Mouse (Mus musculus): ENCODE measurements at regions not wholly inside any gene's neighbourhood (a gene's known extent, or its start where the extent isn't known, plus 50 kb on each side); places are given as distances from the start of the nearest gene placed in this dataset.
"Not testable (repeated sequence)": the region's sequence is repeated elsewhere in the genome, so short reads cannot be mapped to it uniquely, and the experiment has no call there.

GRCm38 (mm10) chr13:50754911-50755310, 56.8 kb downstream of the Gm8765 start:
- ATAC-seq (replicated peaks; ENCODE audit: poor library complexity, severe bottlenecking), result not testable (repeated sequence)

DNA sequence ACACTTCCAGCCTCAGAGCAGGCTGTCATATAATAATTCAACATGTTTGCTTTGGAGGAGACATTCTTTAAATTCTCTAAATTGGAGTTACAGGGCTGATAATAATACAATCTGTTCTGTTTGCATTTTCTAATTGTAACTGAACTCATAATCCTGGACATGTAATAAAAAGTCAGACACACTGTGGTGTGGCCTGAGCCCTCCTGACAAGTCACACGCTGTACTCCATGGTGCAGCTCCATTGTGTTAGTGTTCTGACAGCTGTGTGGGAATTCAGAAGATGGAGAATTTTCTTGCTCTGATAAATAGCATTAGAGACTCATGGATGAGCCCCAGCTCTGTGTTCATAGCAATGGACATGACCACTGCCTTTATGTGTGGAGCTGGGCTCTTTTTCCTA, 58.2 kb downstream of the Gm8765 start:
- not testable (repeated sequence) for ATAC-seq (replicated peaks; ENCODE audit: poor library complexity, severe bottlenecking)

- ATAC-seq (replicated peaks; ENCODE audit: poor library complexity, severe bottlenecking), result peak; percentile 50; the same call in 1 of the 2 replicates
These were observed 66.5 kb downstream of the Gm8765 start for GRCm38 (mm10) chr13:50764618-50765017.

DNA sequence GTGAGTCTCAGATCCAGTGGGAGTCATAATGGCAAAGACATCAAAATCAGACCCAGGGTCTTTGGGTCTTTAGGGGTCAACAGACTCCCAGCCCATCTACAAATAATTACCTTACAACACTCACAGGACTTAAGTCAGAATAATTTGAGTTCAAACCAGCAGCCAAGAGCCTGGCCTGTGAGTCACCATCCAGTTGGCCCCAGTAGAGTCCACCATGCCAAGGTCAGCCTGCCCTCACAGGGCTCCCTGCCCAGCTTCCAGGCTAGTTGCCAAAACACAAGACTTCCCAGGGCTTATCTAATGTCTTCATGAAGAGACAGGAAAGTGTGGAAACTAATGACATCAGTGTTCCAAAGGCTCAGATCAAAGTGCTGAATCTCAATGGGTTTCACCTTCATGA, 81.9 kb downstream of the Gm8765 start:
- not testable (repeated sequence) for ATAC-seq (replicated peaks; ENCODE audit: poor library complexity, severe bottlenecking)

DNA sequence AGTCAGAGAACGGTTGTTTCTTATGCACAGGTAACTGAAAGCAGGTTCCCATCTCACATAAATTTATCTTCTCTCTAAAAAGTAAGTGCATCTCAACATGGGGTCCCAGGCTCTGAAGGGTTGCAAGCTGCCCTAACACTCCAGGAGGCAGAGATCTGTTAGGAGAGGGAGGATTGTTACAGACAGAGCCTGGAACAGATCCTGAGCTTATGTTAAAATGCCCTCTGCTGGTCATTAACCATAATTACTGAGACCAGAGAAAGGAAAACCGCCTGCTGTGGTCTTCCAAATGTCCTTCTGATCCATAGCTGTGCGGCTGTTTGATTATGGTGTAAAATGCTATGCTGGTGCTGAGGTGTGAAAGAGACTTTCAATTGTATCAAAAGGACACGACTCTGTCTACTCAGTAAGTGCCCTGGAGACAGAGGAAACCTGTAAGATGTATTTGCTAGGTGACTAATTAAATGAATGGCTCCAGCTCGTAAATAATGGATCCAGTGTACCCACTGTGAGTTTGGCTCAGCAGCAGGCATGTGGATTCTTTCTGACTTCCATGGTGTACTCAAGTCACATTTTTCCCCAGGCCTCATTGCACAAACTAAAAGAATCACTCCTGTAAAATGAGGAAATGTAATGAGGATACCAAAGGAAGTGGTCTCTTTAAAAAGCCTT, 131.9 kb downstream of the Gm8765 start:
- ATAC-seq (replicated peaks; ENCODE audit: poor library complexity, severe bottlenecking), result peak; percentile 40
